Mouse (Mus musculus) forebrain, embryonic 16.5 days (tissue): Measurements from ENCODE around the gene Fras1. TPM values are rescaled to one million over a fixed set of nuclear protein-coding genes. Genes with fewer than 3 reads are reported as not detected.

Experiments used
- ATAC-seq: fragments of 200-750 bp; cut with Nextera tagmentation; 2 replicates; pipeline ENCODE4 v1.8.0; 2017; ENCODE audit warnings: mild to moderate bottlenecking, moderate library complexity
- H3K27ac ChIP-seq: fragments of 300-500 bp; sonication (generic); 2 replicates; pipeline ENCODE4 v1.5.1; 2014; ENCODE audit warnings: low read length, control low read depth
- H3K27me3 ChIP-seq: fragments of 300-500 bp; sonication (generic); replicated peaks from 2 replicates; pipeline ENCODE4 v1.6.1; 2014; ENCODE audit warnings: low read length; ENCODE audit not compliant: control insufficient read depth, insufficient read depth
- H3K36me3 ChIP-seq: fragments of 300-500 bp; sonication (generic); 2 replicates; pipeline ENCODE4 v1.6.1; 2014; ENCODE audit not compliant: control insufficient read depth, insufficient read depth
- H3K4me1 ChIP-seq: fragments of 300-500 bp; sonication (generic); replicated peaks from 2 replicates; pipeline ENCODE4 v1.6.1; 2014; ENCODE audit warnings: low read length; ENCODE audit not compliant: control insufficient read depth, insufficient read depth
- H3K4me2 ChIP-seq: fragments of 300-500 bp; sonication (generic); 2 replicates; pipeline ENCODE4 v1.6.1; 2014; ENCODE audit warnings: mild to moderate bottlenecking, low read length, control low read depth
- H3K4me3 ChIP-seq: fragments of 300-500 bp; sonication (generic); replicated peaks from 2 replicates; pipeline ENCODE4 v1.5.1; 2014; ENCODE audit warnings: mild to moderate bottlenecking, low read length, control low read depth
- H3K9ac ChIP-seq: fragments of 300-500 bp; sonication (generic); replicated peaks from 2 replicates; pipeline ENCODE4 v1.6.1; 2014; ENCODE audit warnings: low read depth, low read length, control low read depth
- H3K9me3 ChIP-seq: fragments of 300-500 bp; sonication (generic); 2 replicates; pipeline ENCODE4 v1.6.1; 2016; ENCODE audit warnings: low read length; ENCODE audit not compliant: control insufficient read depth
- WGBS: fragments of 180-500 bp; shearing (Covaris S2); extraction: QIAGEN DNeasy Blood & Tissue Kit; methylation state at CpG from one replicate; pipeline ENCODE4 v1.1.7; 2014; 5-methylcytosine and 5-hydroxymethylcytosine counted together
- polyA plus RNA-seq: library from polyadenylated mRNA; unstranded; fragments of >200 nt; fragmentation: Nextera tagmentation; extraction: Ambion mirVana; gene quantifications from 2 replicates; pipeline ENCODE4 v1.2.1, GENCODE M21; 2015

Gene Fras1
- polyA plus RNA-seq, 1 experiment from 2014 or later = 3.4 TPM

DNA sequence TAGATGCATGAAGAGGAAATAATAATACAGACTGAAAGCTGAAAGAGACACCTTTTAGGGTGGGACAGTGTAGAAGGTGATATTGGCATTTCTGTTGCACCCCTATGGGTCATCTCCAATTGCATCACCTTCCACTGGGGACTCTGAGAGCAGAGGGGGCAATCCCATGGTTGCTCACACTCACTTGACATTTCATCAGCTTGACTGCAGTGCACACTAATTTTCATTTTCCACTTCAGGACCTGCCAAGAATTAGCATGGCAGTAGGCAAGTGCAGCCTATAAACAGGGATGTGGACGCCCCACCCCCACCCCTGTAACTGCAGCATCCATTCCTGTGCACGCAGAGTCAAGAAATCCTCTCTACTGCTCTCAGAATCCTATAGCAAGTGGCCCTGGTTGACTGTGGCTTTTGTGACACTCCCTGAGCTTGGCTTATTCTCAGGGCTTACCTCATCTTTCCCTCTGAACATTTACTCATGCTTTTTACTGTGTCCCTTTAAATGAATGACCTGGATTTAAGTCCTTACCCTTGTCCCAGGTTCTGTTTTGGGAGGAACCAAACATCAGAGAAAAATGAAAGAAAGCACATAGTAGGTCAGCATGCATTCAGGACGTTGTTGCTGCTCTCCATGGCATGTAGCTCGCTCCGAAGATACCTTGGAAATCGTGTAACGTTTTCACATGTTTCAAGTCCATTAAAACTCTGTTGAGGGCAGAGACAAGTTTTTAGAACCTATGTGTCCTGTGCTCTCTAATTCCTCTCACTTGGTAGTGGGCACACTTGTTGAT, 120.9 kb downstream of the Fras1 start:
- Histone ChIP-seq H3K9ac (no peak overlapping the region), H3K4me3 (no peak overlapping the region), H3K36me3 (no peaks in the 10 kb centered on the region), H3K27me3 (no peaks in the 10 kb centered on the region), H3K27ac (no peak overlapping the region), H3K4me2 (no peak overlapping the region), H3K4me1 (no peaks in the 10 kb centered on the region), H3K9me3 (no peaks in the 10 kb centered on the region)
- no peak for ATAC-seq
- 96% methylated on average over 7 of the region's 7 CpGs for WGBS

DNA sequence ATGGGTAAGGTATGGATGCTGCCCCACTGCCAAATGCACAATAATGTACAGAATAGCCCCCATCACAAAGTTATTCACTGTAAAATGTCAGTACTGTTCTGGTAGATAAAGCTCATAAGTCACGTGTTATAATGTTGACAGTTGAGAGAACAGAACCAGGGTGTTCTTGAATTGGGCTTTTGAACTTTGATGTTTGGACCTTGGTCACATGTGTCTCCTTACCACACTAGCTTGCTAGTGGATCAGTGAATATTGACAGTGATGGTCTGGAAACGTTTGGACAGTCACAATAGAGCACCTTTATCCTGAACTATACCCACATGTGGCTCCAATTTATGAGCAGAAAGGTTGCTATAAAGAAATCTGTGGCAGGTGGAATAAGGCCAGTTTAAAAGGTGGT, 124.3 kb downstream of the Fras1 start:
- no peaks in the 10 kb centered on the region for H3K36me3 ChIP-seq
- no peaks in the 10 kb centered on the region for H3K27me3 ChIP-seq
- no peak overlapping the region for H3K9ac ChIP-seq
- H3K4me1 ChIP-seq = no peaks in the 10 kb centered on the region
- no peak overlapping the region for H3K4me2 ChIP-seq
- no peak overlapping the region for H3K4me3 ChIP-seq
- no peak for ATAC-seq
- no peaks in the 10 kb centered on the region for H3K9me3 ChIP-seq
- 81% methylated on average over 2 of the region's 2 CpGs for WGBS
- H3K27ac ChIP-seq = no peak overlapping the region

DNA sequence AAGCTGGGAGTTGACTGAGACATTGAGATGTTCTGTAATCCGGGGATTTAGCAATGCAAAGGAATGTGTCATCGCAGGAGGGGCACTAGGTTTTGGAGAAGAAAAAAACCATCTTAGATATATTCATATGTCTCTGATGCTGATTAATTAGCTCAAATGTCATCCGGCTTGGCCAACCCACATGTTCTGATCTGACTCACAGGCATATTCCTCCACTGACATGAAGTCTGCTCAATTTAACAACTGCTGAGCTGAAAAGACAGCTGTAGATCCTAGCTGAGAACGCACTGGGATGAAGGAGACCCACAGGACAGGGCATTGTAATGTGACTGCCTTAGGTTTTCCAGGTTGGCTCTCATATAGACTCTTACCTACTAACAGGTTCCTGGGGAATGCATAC, 128.0 kb downstream of the Fras1 start:
- Histone ChIP-seq H3K9me3 (no peaks in the 10 kb centered on the region; the same call in 1 of the 2 replicates), H3K36me3 (no peaks in the 10 kb centered on the region), H3K4me2 (no peak overlapping the region), H3K27me3 (no peaks in the 10 kb centered on the region), H3K9ac (no peak overlapping the region), H3K27ac (no peak overlapping the region), H3K4me3 (no peak overlapping the region), H3K4me1 (no peaks in the 10 kb centered on the region)
- no peak for ATAC-seq
- WGBS = 86% methylated on average over 4 of the region's 4 CpGs

DNA sequence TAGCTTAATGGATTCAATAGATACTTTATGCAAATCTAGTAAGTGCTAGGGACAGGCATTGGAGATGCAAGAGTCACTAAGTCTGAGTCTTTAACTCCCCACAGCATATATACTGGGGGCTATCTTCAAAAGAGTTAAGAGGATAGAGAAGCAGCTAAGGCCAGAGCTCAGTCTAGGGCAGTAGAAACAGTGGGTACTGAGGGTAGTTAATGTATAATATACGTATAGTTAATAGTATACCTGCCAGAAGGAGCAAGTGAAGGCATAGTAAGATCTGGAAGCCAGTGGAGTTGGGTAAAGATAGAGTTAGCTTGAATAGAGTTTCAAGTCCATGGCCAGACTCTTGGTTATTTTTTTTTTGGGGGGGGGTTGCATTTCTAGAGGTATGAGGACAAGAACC, 128.6 kb downstream of the Fras1 start:
- H3K4me2 ChIP-seq = no peak overlapping the region
- no peaks in the 10 kb centered on the region for H3K27me3 ChIP-seq
- H3K27ac ChIP-seq = no peak overlapping the region
- H3K4me3 ChIP-seq = no peak overlapping the region
- H3K9ac ChIP-seq = no peak overlapping the region
- no peaks in the 10 kb centered on the region for H3K36me3 ChIP-seq
- ATAC-seq = no peak
- no peaks in the 10 kb centered on the region; the same call in 1 of the 2 replicates for H3K9me3 ChIP-seq
- 82% methylated on average over 1 of the region's 1 CpGs for WGBS
- no peaks in the 10 kb centered on the region for H3K4me1 ChIP-seq

DNA sequence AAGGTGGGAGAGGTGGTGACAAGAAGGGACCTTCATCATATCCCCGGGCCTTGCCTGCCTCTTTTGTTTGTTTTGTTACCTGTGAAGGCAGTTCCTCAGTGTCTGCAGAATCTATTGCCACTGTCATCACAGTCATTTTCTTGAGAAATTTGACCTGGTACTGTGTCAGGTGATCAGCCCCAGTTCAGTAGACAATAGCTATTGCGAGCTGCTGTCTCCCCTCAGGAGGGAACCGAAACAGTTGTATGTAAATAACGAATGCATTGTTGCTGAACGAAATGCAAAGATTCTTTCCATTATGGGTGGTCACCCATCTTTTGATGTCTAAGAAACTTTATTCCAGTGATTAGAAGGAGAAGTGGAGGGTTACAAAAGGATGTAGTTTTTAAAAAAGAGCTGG, 137.2 kb downstream of the Fras1 start:
- no peak overlapping the region for H3K4me3 ChIP-seq
- WGBS = 80% methylated on average over 5 of the region's 5 CpGs
- no peaks in the 10 kb centered on the region for H3K9me3 ChIP-seq
- no peaks in the 10 kb centered on the region for H3K36me3 ChIP-seq
- ATAC-seq = no peak
- no peak overlapping the region for H3K4me2 ChIP-seq
- no peak overlapping the region for H3K27ac ChIP-seq
- H3K4me1 ChIP-seq = no peaks in the 10 kb centered on the region
- no peak overlapping the region for H3K9ac ChIP-seq
- no peaks in the 10 kb centered on the region for H3K27me3 ChIP-seq

DNA sequence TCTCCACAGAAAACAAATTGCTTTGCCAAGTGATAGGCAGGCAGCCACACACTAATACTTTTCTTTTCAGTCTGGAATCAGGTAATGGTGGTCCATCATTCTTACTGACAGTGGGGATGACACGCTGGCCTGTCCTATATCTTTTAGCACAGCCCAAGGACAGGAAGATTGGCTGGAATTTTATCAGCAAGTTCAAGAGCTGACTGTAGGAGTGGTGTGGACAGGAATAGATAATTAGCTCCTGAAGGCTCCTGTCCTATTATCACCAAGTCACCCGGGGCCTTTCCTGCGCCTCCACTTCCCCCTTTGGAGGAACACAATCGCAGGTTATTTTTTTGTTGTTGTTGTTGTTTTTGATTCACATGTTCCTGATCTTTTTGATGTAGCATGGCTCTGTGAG, 139.6 kb downstream of the Fras1 start:
- Histone ChIP-seq H3K4me1 (no peaks in the 10 kb centered on the region), H3K4me2 (no peak overlapping the region), H3K4me3 (no peak overlapping the region), H3K27me3 (no peaks in the 10 kb centered on the region), H3K9me3 (no peaks in the 10 kb centered on the region), H3K9ac (no peak overlapping the region), H3K27ac (no peak overlapping the region), H3K36me3 (no peaks in the 10 kb centered on the region)
- 91% methylated on average over 4 of the region's 4 CpGs for WGBS
- no peak for ATAC-seq

DNA sequence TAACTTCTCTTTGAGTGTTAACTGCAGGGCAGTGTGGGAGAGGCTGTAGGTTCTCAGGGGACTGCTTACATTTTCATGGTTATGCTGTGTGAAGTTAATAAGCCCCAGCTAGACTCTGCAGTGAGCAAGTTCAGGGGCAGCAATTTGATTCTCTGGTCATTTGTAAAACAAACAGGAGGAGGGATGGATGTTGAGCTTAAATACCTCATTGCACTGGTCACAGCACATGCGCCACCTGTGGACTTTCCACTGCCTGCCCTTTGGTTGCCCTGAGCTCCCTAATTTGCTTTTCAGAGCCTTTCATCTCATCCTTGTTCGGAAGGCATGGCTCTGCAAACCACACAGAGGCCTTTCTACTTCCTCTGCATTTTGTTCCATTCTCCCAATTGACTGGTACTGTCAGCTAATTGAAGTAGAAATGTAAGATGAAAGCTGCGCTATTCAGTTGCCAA, 142.1 kb downstream of the Fras1 start:
- Histone ChIP-seq H3K9me3 (no peaks in the 10 kb centered on the region), H3K4me2 (no peak overlapping the region), H3K27me3 (no peaks in the 10 kb centered on the region), H3K4me1 (no peaks in the 10 kb centered on the region), H3K4me3 (no peak overlapping the region), H3K9ac (no peak overlapping the region), H3K36me3 (no peaks in the 10 kb centered on the region), H3K27ac (no peak overlapping the region)
- WGBS = 35% methylated on average over 3 of the region's 3 CpGs
- ATAC-seq = peak; percentile 31

DNA sequence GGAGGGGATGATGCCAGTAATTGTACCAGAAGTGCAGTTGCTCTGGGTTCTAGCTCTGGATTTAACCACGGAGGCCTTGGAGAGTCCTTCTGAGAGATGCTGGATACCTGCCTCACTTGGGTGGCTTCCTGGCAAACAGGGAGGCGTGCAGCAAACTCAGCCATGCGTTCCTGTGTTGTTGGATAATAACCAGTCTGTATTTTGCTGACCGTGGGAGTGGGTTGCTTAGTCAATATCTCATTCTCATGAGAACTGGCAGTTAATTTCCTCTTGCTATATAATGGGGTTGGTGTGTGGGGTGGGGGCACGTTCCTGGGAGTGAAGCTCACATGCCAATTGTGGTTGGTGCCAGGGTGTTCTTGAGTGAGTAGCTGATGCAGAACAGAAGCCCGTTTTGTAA, 142.6 kb downstream of the Fras1 start:
- Histone ChIP-seq H3K36me3 (no peaks in the 10 kb centered on the region), H3K4me1 (no peaks in the 10 kb centered on the region), H3K27ac (no peak overlapping the region), H3K4me2 (no peak overlapping the region), H3K9ac (no peak overlapping the region), H3K9me3 (no peaks in the 10 kb centered on the region), H3K4me3 (no peak overlapping the region), H3K27me3 (no peaks in the 10 kb centered on the region)
- WGBS = 53% methylated on average over 6 of the region's 6 CpGs
- no peak; the same call in 1 of the 2 replicates for ATAC-seq

DNA sequence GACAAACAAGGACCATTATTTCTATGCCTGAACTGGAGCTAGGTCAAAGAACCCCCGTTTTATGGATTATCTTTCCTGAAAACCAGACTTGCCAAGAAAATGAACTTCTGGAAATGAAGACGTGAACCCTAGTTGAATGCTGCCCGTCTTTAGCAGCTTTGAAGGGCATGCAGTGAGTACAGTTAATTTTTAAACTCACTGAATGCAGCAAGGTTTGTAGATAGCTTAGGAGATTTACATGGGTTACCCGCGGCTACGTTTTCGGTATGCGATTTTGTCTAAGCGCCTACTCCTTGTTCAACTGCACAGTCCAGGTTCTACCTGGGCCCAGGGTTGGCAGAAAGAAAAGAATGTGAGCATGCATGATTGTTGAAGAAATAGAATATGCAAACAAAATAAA, 147.8 kb downstream of the Fras1 start:
- ATAC-seq = no peak
- Histone ChIP-seq H3K27ac (no peak overlapping the region), H3K4me3 (no peak overlapping the region), H3K9me3 (no peaks in the 10 kb centered on the region), H3K9ac (no peak overlapping the region), H3K4me1 (no peaks in the 10 kb centered on the region), H3K36me3 (no peaks in the 10 kb centered on the region), H3K27me3 (no peaks in the 10 kb centered on the region), H3K4me2 (no peak overlapping the region)
- 92% methylated on average over 9 of the region's 9 CpGs for WGBS
